Mouse (Mus musculus): ENCODE results near the gene Slc4a1.
A peak's percentile ranks its signal among the peaks of the same experiment; 100 is the strongest.

Gene Slc4a1

DNA sequence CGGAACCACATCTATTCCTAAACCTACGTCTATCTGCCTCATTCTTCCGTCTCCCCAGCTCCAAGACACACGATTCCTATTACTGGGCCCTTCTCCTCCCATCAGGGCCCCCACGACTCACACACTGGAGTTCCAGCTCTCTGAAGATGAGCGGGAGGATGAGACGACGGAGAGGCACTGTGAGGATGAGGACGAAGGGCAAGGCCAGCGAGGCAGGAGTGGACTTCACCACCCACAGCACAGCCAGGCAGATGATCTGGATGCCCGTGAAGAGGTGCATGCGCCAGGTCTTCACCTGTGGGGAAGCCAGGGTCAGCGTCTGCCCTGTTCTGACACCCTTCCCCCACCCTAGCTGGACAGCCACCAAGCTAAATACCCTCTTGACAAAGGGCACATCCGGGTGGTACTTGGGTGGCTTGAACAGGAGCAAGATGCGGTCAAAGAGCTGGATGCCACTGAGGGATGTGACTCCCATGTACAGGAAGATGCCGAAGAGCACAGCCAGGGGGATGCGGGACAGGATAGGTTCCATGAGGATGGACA, 15.0 kb downstream of the Slc4a1 start:
- no peak for DNase-seq (ENCODE audit: low read depth)

DNA sequence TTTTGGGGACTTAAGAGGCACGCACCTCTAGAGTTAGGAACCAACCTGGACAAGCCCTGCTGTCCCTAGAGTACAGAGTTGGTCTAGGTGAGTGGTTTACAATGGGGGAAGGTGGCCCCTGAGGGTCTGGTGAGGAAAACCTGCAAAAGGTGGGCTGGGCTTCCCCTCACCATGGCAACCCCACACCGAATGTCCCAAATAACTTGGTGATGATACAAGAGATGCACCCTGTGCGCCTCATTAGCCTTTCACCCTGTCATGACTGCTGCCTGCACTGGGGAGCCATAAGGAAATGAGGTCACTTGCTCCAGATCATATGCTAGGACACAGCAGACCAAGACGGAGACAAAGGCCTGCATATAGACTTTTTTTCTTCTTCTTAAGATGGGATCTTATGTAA, 15.6 kb downstream of the Slc4a1 start:
- no peak for DNase-seq (ENCODE audit: low read depth)

DNA sequence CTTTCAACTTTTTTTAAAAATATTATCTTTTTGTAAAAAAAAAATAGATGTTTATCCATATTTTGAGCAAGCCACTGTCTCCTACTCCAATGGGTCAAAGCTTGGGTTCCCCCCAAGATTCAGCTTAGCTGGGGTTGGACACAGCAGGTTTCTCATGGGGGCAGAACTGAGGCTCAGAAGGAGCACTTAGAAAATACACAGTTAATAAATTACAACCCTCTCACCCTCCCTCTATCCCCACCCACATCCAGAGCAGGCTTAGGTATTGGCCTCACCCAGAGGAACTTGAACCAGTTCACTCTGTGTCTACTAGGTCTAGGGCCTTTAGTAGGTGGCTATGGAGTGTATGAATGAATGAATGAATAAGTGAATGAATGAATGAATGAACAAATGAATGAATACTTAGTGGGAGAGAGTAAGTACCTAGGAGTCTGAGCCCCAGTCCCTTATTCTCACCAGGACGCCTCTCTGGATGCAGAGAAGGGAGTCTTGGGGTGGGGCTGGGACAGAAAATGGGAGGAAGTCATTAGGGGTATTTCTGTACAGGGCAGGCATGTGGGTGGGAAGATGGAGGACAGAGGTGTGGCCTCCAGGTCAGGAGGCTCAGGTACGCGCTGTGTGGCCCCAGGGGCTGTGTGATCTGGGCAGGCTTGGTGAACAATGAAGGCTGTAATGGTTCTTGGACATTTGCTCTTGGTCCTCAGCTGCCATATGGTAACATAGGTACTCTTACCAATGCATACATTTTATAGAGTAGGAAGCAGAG, 16.6 kb downstream of the Slc4a1 start:
- no peak for DNase-seq (ENCODE audit: low read depth)

GRCm38 (mm10) chr11:102348771-102349170, 17.2 kb downstream of the Slc4a1 start:
- DNase-seq (ENCODE audit: low read depth): no peak

DNA sequence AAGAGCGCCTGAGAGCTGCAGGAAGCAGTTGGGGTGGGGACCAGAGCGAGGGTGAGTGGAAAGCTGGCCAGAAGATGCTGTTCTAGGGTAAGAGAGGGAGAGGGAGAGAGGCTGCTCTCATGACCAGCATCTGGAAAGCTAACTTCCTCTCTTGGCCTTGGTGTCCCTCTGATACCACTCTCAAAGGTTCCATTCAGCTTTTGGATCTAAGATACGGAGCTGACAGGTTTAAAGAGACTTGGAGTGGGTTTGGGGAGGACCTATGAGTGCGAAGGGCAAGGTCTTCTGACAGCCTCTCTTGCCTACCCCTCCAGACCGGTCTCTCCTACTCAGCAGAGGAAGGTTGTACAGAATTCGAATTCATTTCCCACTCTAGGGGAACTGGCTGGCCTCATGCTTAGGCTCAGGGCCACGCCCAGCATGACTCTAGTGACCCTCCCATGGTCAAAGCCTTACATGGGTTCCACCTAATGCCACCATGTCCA, 17.9 kb downstream of the Slc4a1 start:
- no peak for DNase-seq (ENCODE audit: low read depth)

GRCm38 (mm10) chr11:102347683-102348082, 18.3 kb downstream of the Slc4a1 start:
- DNase-seq (ENCODE audit: low read depth): no peak

DNA sequence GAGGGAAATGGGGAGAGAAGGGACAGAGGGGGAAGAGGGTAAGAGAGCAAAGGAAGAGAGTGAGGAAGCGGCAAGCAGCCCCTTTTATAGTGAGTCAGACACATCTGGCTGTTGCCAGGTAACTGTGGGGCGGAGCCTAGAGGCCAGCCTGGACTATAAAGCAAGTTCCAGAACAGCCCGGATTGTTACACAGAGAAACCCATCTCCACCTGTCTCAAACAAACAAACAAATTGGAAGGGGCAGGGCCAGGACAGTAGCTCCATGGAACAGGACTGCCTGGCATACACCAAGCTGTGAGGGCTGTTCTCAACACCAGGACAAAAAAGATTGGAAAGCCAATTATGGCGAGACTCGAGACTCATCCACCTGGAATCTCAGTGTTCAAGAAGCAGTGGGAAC, 19.1 kb downstream of the Slc4a1 start:
- DNase-seq (ENCODE audit: low read depth): no peak

- DNase-seq (ENCODE audit: low read depth): no peak
These were observed 21.5 kb downstream of the Slc4a1 start for GRCm38 (mm10) chr11:102344458-102344857.

DNA sequence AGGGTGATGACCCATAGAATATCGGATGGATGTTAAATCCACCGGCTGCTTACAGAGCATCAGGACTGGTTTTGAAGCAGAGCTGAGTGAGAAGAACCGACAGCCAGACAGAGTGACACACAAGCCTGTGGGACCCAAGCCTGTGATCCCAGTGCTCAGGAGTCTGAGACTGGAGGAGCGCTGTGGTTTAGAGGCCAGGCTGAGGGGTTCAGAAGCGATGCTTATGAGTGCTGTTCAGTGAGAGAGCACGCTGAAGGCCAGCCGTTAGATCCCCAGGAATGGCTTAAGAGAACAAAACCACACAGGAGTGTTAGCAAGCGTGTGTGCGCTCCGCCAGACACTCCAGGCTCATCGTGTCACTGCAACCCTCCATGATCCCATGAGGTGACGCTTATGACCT, 23.3 kb downstream of the Slc4a1 start:
- DNase-seq (ENCODE audit: low read depth): no peak

- DNase-seq (ENCODE audit: low read depth): no peak
These were observed 24.9 kb downstream of the Slc4a1 start for GRCm38 (mm10) chr11:102341101-102341500.

DNA sequence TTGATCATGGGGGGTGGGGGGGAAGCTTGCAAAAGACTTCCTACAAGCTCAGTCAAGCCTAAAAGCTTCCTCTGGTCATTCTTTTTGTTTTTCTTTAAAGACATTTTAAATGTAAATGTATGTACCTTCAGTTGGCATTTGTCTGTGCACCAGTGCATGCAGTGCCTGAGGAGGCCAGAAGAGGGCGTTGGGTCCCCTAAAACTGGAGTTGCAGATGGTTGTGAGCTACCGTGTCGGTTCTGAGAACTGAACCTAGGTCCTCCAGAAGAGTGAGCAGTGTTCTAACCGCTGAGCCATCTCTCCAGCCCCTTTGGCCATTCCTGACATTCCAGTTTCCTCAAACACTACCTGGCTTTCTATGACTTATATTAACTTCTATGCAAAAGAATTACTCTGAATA, 26.4 kb downstream of the Slc4a1 start:
- DNase-seq (ENCODE audit: low read depth): peak; percentile 46

DNA sequence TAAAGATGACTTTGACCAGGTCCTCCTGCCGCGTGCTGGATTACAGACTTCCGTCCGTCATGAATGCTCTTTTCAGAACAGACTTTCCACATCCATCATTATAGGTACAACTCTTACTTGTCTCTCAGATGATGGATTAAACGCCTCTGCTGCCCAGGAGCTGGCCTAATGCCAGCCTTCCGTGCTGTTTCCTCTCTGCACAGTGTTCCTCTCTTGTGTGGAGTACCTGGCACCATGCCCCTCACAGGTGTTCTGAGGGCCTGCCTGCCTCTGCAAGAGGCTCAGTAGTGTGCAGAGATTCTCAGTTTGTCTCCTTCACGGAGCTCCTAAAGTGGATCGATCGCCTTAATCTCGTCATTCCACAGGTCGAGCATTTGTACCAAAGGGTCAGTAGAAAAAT, 26.8 kb downstream of the Slc4a1 start:
- DNase-seq (ENCODE audit: low read depth): no peak

GRCm38 (mm10) chr11:102338561-102338960, 27.4 kb downstream of the Slc4a1 start:
- peak; percentile 31 for DNase-seq (ENCODE audit: low read depth)

- no peak for DNase-seq (ENCODE audit: low read depth)
These were observed 28.1 kb downstream of the Slc4a1 start for GRCm38 (mm10) chr11:102337921-102338320.

DNA sequence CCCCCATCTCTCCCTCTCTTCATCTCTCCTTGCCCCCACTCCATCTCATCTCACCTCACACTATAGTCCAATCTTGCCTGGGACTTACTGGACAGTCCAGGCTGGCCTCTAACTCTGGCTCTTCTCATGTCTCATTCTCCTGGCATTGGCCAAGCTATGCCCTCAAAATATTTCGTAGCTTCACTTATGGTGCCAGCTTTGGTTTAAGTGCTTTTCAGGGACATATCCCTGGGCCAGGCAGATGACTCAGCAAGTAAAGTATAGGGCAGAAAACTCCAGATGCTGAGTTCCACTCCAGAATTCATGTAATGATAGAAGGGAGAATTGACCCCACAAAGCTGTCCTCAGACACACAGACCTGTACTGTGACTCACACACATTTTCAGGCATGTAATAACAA, 29.8 kb downstream of the Slc4a1 start:
- DNase-seq (ENCODE audit: low read depth): no peak

- no peak for DNase-seq (ENCODE audit: low read depth)
These were observed 30.9 kb downstream of the Slc4a1 start for GRCm38 (mm10) chr11:102334973-102335700.

- DNase-seq (ENCODE audit: low read depth): no peak
These were observed 32.0 kb downstream of the Slc4a1 start for GRCm38 (mm10) chr11:102334010-102334409.

- no peak for DNase-seq (ENCODE audit: low read depth)
These were observed 32.9 kb downstream of the Slc4a1 start for GRCm38 (mm10) chr11:102333061-102333460.

GRCm38 (mm10) chr11:102331806-102332205, 34.2 kb downstream of the Slc4a1 start:
- no peak for DNase-seq (ENCODE audit: low read depth)

DNA sequence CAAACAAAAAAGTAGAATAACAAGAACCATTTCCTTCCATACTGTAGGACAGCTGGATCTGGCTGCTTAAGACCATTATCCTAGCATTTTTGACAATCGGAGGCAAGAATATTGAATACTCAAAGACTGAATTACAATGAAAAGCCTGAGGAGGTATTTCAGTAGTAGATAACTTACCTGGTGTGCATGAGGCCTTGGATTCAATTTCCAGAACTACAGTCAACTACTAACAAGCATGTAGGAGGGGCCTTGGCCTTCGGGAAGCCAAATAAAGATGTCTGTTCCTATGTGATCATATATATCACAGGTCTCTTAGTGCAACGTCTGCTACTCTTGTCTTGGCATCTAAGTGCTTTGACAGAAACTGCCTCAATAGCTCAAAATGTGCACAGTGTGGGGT, 36.0 kb downstream of the Slc4a1 start:
- DNase-seq (ENCODE audit: low read depth): no peak

- no peak for DNase-seq (ENCODE audit: low read depth)
These were observed 36.5 kb downstream of the Slc4a1 start for GRCm38 (mm10) chr11:102329518-102329917.

DNA sequence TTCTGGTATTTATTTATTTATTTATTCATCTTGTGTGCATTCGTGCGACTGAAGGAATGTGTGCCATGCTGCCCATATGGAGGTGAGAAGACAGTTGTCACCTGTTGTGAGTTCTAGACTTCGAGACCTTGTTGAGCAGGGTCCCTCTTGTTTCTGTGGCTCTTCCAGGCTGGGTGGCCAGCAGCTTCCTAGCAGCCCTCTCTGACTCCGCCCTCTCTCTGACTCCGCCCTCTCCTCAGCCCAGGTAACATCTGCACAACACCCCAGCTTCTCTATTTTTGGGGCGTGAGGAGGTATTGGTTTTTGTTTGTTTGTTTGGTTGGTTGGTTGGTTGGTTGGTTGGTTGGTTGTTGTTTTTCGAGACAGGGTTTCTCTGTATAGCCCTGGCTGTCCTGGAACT, 38.2 kb downstream of the Slc4a1 start:
- DNase-seq (ENCODE audit: low read depth): peak; percentile 28

- no peak for DNase-seq (ENCODE audit: low read depth)
These were observed 38.8 kb downstream of the Slc4a1 start for GRCm38 (mm10) chr11:102327250-102327649.
